Mouse (Mus musculus) embryonic fibroblast, embryonic 13.5 days (primary cell): ENCODE results near the gene Csf2.

Source experiments
- CTCF ChIP-seq: IDR thresholded peaks from 2 replicates; pipeline ENCODE4 v1.5.1; 2011; ENCODE audit warnings: mild to moderate bottlenecking, control low read depth, low read length, moderate library complexity, borderline replicate concordance; ENCODE audit not compliant: insufficient read depth
- POLR2A ChIP-seq: IDR thresholded peaks from 2 replicates; pipeline ENCODE4 v1.6.1; 2011; ENCODE audit warnings: low read depth, mild to moderate bottlenecking, control low read depth, low read length, moderate library complexity

DNA sequence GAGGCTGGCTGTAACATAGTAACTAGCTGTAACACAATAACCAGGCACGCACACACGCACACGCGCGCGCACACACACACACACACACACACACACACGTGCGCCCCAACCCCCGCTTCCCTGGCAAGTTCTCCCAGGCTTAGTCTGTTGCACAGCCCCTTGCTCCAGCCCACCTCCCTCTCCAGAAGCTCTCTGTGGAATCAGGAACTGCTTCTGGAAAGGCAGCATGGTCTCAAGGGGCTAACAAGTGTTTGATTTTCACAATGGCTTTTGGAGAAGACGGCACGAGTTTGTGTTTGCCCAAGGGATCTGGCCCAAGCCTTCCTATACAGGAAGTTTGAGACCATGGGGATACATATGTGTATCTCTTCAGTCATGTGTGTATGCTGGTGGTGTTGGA is 1.1 kb upstream of the Csf2 start:
- TF ChIP-seq POLR2A, result no peak
- TF ChIP-seq CTCF, result no peak
